Mouse (Mus musculus) cerebellum, postnatal 25 days (tissue): ENCODE results near the gene Clec4n.
"Not testable (repeated sequence)": the region's sequence is repeated elsewhere in the genome, so short reads cannot be mapped to it uniquely, and the experiment has no call there.

Experiments used
- DNase-seq, 2 experiments: peaks; one replicate each; pipeline ENCODE4 v3.0.0; 2021; ENCODE audit warnings: mixed read lengths in 2 of 2

Gene Clec4n

GRCm38 (mm10) chr6:123229644-123230043 lies at the start of gene Clec4n:
TSS of gene Clec4n (plus strand) at chr6:123229843.
- no peak for DNase-seq

- DNase-seq = not testable (repeated sequence)
Measured at GRCm38 (mm10) chr6:123184862-123185261, 44.8 kb upstream of the Clec4n start.

- DNase-seq = no peak
Measured at GRCm38 (mm10) chr6:123207187-123208076, 22.2 kb upstream of the Clec4n start.

DNA sequence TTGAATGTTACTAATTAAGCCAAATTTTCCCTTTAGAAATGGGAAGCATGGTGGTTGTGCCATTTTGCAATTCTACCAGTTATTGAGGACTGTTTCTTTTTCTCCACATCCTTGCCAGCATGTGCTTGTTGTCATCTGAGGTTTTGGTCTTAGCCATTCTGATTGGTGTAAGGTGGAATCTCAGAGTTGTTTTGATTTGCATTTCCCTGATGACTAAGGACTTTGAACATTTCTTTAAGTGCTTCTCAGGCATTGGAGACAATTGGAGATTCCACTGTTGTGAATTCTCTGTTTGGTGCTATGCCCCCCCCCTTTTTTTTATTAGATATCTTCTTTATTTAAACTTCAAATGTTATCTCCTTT lies 21.6 kb upstream of the Clec4n start:
- not testable (repeated sequence) for DNase-seq

- no peak for DNase-seq
Measured at GRCm38 (mm10) chr6:123211726-123212125, 17.9 kb upstream of the Clec4n start.

GRCm38 (mm10) chr6:123227519-123228166 lies 2.0 kb upstream of the Clec4n start:
- no peak for DNase-seq

GRCm38 (mm10) chr6:123231149-123231548 lies 1.5 kb downstream of the Clec4n start:
- no peak for DNase-seq

- DNase-seq = no peak
Measured at GRCm38 (mm10) chr6:123237582-123237981, 7.9 kb downstream of the Clec4n start.

GRCm38 (mm10) chr6:123244201-123244600 lies 14.6 kb downstream of the Clec4n start:
- no peak for DNase-seq

- DNase-seq = not testable (repeated sequence)
Measured at GRCm38 (mm10) chr6:123248862-123249261, 19.2 kb downstream of the Clec4n start.

DNA sequence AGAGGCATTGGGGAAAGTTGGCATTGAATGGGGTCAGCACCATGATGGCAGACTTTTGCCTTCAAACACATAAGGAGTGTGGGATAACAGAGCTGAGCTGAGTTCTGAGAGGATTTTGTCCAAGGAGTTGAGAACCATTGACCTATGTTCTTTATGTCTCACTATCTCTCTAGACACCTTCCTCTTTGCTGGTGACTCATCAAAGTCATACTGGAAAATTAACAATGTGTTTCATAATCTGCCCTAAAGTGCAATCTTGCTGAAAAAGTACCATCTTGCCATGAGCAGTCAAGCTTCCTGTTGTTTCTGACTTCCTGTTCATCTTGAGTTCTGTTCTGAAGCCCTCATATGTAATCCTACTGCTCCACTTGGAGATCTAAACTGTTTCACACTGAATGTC lies 23.1 kb downstream of the Clec4n start:
- no peak for DNase-seq

DNA sequence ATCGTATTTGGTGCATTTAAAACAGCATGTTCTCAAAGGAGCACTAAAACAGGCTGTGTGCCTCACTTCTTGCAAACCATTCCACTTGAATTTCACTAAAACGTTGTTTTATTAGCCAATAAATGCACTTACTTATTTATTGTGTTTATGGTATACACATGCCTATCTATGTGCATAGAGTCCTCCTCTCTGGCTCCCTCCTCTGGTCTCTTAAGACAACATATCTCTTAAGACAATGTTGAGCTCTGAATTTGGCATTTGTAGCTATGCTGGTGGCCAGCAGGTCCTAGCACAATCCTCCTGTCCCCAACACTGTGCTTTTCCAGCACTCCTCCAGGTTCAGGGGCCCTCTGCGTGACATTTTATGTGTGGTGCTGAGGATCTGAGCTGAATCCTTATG lies 29.3 kb downstream of the Clec4n start:
- DNase-seq = no peak

DNA sequence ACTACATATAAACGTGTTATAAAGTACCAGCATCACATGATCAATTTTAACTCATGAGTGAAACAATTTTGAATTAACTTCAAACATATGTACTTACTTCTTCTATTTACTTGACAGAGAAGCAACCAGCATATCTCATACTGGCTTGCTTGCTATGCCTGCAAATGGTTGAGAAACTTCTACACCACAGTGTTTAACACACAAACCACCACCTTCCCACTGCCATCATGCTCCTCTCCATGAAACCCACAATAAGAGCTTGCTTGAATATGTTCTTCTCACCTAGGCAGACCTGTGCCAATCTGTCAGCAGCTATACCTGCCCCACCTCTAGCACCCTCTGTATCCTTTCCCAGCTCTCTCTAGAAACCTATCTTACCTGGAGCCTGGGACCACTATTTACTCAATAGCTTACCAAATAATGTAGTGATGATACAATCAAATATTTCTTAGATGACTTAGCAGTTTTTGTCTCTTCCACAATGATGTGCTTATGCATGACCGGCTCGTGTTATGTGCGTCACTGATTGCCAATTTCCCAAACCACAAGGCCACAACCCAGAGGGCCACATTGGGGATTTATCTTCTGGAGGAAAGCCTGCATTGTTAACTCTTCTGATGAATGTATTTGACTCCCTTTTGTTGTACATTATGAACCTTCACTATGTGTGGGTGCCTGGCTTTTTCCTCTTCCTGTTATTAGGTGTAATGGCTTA lies 30.4 kb downstream of the Clec4n start:
- DNase-seq = no peak

DNA sequence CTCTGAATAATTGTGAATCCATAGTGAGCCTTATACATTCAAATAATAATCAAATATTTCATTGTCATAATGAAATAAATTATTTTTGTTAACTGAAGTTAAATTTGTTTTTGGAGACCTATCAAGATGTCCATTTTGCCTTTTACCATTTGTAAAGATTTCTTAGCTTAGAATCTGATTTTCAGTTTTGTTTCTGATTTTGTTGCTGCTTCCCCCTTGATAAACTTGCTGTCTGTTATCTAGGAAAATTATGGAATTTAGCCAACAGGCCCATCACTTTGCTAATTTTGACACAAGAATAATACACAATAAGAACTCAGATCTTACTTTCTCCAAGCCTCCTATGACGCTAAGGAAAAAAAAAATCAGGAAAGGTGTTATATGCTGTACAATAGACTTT lies 31.2 kb downstream of the Clec4n start:
- DNase-seq = no peak

DNA sequence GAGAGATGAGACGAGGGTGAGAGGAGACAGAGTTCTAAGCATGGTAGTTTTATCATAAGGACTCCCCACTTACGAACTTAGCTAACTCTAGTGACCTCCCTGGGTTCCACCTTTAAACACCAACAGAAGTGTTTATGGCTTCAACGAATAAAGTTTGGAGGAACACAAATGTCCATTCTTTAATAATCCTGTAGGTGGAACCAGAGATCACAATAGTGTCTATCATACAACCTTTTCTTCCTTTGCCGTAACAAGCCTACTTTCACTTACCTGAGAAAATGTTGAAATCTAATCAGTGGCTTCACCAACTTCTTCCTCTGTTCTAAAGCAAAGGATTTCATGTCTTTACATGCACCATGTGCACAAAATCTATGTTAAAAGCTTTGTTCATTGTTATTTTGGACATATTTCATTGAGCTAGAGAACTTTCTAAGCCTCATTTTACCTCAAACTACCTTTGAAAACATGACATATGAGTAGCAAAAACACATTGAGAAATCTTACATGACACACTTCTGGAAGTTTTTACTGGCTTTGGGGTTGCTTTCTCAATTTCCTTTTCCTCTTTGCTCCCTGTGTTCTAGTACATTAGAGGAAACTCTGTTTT lies 32.0 kb downstream of the Clec4n start, which contains the start of gene Clec4d:
Clec4d (plus strand) TSS at position 557 of the 607 bp plus-strand sequence.
- no peak for DNase-seq

- no peak for DNase-seq
Measured at GRCm38 (mm10) chr6:123264194-123264593, 34.6 kb downstream of the Clec4n start.

DNA sequence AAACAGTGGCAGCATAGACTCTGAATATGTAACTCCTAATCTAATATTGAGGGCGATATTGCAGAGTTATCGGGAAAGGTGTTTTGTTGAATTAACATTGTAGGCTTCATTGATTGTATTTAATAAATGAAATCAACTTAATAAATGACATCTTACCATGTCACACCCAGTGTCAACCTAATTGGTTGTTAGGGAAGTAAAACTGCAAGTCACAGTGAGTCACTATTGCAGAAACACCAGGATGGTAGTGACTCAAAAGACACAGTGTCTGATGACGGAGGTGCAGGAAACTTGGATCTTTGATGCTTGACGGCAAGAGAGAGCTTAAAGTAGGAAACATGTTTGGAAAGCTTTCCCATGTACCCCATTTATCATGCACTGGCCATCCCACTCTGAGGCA lies 36.2 kb downstream of the Clec4n start:
- no peak for DNase-seq

DNA sequence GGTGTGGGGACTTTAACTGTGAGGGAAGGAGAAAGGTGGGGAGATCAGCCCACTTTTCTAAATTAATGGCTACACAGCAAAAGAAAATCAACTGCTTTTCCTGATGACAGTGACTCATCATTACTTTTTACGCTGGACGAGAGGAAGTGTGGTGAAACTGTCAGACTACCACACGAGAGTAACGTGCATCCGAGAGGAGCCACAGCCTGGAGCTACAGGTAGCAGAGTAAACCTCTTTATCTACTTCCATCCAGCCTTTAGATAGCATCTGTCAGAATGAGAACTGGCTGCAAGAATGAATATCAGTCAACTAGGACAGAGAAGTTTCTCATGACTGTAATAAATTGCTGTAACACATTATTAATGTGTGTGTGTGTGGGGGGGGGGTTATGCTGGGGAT lies 37.3 kb downstream of the Clec4n start:
- DNase-seq = no peak

- DNase-seq = no peak
Measured at GRCm38 (mm10) chr6:123279443-123279842, 49.8 kb downstream of the Clec4n start.

GRCm38 (mm10) chr6:123286311-123286710 lies 56.7 kb downstream of the Clec4n start:
- no peak for DNase-seq

DNA sequence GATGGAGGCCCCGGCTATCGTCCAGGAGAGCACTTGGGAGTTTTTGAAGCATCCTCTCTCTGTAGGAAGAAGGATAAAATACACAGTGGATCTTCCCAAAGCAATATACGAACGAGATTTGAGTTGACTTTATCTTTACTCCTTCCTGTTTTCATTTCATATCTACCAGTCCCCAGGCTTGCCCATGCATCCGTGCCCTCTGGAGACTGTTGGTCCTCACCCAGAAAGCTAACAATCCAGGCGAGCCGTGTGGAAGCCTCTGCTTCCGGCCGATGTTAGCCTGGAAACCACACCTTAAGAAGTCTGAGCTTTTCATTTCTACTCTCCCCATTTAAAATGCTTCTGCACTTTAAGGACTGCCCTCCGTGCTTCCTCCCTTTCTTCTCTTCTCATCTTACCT lies 59.3 kb downstream of the Clec4n start:
- no peak for DNase-seq

DNA sequence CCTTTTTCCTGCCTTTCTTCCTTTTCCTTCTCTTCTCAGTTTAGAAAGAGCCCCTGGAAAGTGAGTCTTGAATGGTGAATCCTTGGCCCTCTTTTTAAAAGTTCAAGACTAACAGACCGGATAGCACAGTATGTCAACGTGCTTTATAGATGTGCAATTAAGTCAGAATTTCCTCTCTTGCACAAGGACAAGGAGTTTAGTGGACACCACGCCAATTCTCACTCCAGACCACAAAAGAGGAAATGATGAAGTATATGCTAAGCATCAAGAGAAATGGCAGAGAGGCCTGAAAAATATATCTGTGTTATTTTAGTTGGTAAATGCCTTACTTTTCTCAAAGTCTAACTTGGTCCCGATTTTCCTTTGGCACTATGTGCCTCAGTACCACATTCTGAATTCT lies 60.1 kb downstream of the Clec4n start, which contains the start of gene Clec4e:
Clec4e (minus strand) TSS at position 118 of the 400 bp plus-strand sequence.
- DNase-seq = no peak
